Mouse (Mus musculus): ENCODE data around the gene B4galt2. TPM values are rescaled to one million over a fixed set of nuclear protein-coding genes. Genes with fewer than 3 reads are reported as not detected.
A peak's percentile ranks its signal among the peaks of the same experiment; 100 is the strongest.

The B4galt2 gene
- total and polyA plus RNA-seq, 3 experiments: 0.08 to 0.19 TPM; not detected in 1

DNA sequence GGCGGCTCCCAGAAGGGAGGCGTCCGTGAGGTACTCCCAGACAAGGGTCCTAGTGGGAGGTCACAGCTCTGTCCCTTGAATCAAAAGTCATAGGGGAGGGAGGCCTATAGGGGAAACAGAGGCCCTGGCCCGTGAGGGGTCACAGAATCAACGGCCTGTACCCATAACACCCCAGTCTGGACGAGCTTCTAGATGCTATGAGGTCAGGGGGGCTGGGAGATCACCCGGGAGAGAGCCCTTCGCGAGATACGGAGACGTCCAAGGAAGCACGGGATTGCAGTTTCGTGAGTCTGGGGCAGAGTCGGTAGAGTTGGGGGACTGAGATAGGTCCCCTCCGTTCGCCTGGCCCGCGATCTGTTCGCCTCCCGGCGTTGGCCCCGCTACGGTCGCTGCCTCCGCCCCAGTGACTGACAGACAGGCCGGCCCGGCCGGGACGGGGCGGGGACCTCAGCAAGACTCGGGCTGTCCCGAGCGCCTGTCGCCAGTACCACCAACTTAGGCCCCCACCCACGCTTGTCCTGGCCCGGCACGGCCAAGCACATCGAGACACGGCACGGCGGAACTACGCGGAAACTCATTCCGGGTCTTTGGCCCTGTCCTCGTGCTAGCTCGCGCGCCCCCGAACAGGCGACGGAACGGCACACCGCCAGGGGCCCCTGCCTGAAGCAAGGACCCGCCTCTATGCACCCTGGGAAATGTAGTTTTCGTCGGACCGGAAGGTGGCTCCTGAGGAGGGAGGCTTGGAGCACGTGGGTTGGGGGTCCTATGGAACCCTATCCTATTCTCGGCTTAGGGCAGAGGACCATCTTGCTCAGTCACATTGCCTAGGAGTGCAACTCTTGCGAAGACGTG, 31.5 kb upstream of the B4galt2 start, which contains the start of gene Ipo13:
TSS of gene Ipo13 (minus strand) at position 409 of the 852 bp plus-strand sequence.
- H3K4me1 ChIP-seq (ENCODE audit: control insufficient read depth in 1 of 2, insufficient read depth in 2 of 2, low read length in 2 of 2): peaks cover 13 to 33% of the 10 kb centered on the region in 2 experiments
- H3K27ac ChIP-seq (ENCODE audit: control insufficient read depth, low read depth, low read length): peak within 1 kb of the TSS; percentile 80
- H3K36me3 ChIP-seq (ENCODE audit: control insufficient read depth in 1 of 2, insufficient read depth in 2 of 2, low read length in 2 of 2): peaks cover 0 to 34% of the 10 kb centered on the region in 2 experiments; a peak in 2 of 4 replicates
- no peaks in the 10 kb centered on the region for H3K9me3 ChIP-seq (replicated peaks; ENCODE audit: insufficient read depth, low read length)
- no peak for TF ChIP-seq JUND (IDR thresholded peaks at IDR 0.05; ENCODE audit: low read depth, low read length)
- peak; percentile 99 for TF ChIP-seq MAX (IDR thresholded peaks at IDR 0.05; ENCODE audit: low read length)
- no peak for TF ChIP-seq RAD21 (IDR thresholded peaks at IDR 0.05; ENCODE audit: low read depth, low read length)
- TF ChIP-seq ELF1 (IDR thresholded peaks at IDR 0.05; ENCODE audit: low read depth, low read length): peak; percentile 83
- TF ChIP-seq USF1 (IDR thresholded peaks at IDR 0.05; ENCODE audit: low read depth, low read length): peak; percentile 85
- TF ChIP-seq ZC3H11A (IDR thresholded peaks at IDR 0.05; ENCODE audit: low read depth, low read length): no peak
- TF ChIP-seq SIN3A (IDR thresholded peaks at IDR 0.05; ENCODE audit: low read length): peak; percentile 97; the same call in 1 of the 2 replicates
- peak; percentile 81 for TF ChIP-seq MAZ (IDR thresholded peaks at IDR 0.05; ENCODE audit: low read depth, low read length)
- TF ChIP-seq HCFC1 (IDR thresholded peaks at IDR 0.05; ENCODE audit: low read depth, low read length): peak; percentile 99
- TF ChIP-seq NELFE (IDR thresholded peaks at IDR 0.05; ENCODE audit: low read depth, low read length): peak; percentile 69
- TF ChIP-seq POLR2A (IDR thresholded peaks at IDR 0.05; ENCODE audit: control insufficient read depth in 1 of 2, insufficient read depth in 1 of 2, low read depth in 1 of 2, low read length in 2 of 2, poor library complexity in 1 of 2): peak; percentile 26 to 79; a peak in 3 of 4 replicates
- TF ChIP-seq ZMIZ1 (IDR thresholded peaks at IDR 0.05; ENCODE audit: low read depth, low read length): peak; percentile 76
- TF ChIP-seq MYC (IDR thresholded peaks at IDR 0.05; ENCODE audit: low read depth, low read length): peak; percentile 99
- peak; percentile 5; the same call in 1 of the 2 replicates for TF ChIP-seq SMC3 (IDR thresholded peaks at IDR 0.05; ENCODE audit: low read depth, low read length)
- TF ChIP-seq POLR2AphosphoS2 (IDR thresholded peaks at IDR 0.05; ENCODE audit: low read length): peak; percentile 86
- no peak for TF ChIP-seq UBTF (IDR thresholded peaks at IDR 0.05; ENCODE audit: borderline replicate concordance, insufficient read depth, low read depth, low read length)
- no peak for TF ChIP-seq MAFK (IDR thresholded peaks at IDR 0.05; ENCODE audit: borderline replicate concordance, low read depth, low read length)
- no peak for TF ChIP-seq POLR2AphosphoS5 (IDR thresholded peaks at IDR 0.05; ENCODE audit: borderline replicate concordance, low read depth, low read length)
- peak; percentile 99 for TF ChIP-seq MXI1 (IDR thresholded peaks at IDR 0.05; ENCODE audit: low read depth, low read length)
- TF ChIP-seq MEF2A (IDR thresholded peaks at IDR 0.05; ENCODE audit: extremely low read depth, insufficient replicate concordance, low read depth, low read length, poor library complexity, severe bottlenecking): no peak
- TF ChIP-seq BHLHE40 (IDR thresholded peaks at IDR 0.05; ENCODE audit: borderline replicate concordance, low read depth, low read length): no peak; the same call in 1 of the 2 replicates
- TF ChIP-seq ZKSCAN1 (IDR thresholded peaks at IDR 0.05; ENCODE audit: low read depth, low read length): no peak
- 0 out of 2 replicates have a peak, but pooled peaks have one; percentile 31 for TF ChIP-seq ETS1 (IDR thresholded peaks at IDR 0.05; ENCODE audit: low read depth, low read length)
- peak; percentile 48 for TF ChIP-seq TBP (IDR thresholded peaks at IDR 0.05; ENCODE audit: low read depth, low read length)
- TF ChIP-seq EP300 (IDR thresholded peaks at IDR 0.05; ENCODE audit: low read depth in 1 of 2, low read length in 2 of 2): no peak; a peak in 1 of 4 replicates
- TF ChIP-seq RCOR1 (IDR thresholded peaks at IDR 0.05; ENCODE audit: low read depth, low read length): no peak
- TF ChIP-seq NRF1 (IDR thresholded peaks at IDR 0.05; ENCODE audit: insufficient read depth, low read depth, low read length, poor library complexity, severe bottlenecking): no peak
- TF ChIP-seq CTCF (IDR thresholded peaks at IDR 0.05 in 2 of 3, conservative IDR thresholded peaks at IDR 0.05 in 1 of 3; ENCODE audit: control insufficient read depth in 1 of 3, insufficient read depth in 1 of 3, low read depth in 2 of 3, low read length in 3 of 3, poor library complexity in 1 of 3, severe bottlenecking in 1 of 3): peak in 1 of 3 experiments; percentile 8; a peak in 1 of 6 replicates
- TF ChIP-seq CHD2 (IDR thresholded peaks at IDR 0.05; ENCODE audit: low read length): no peak
- peak; percentile 33 for TF ChIP-seq TCF12 (IDR thresholded peaks at IDR 0.05; ENCODE audit: low read depth, low read length)
- no peak for TF ChIP-seq USF2 (IDR thresholded peaks at IDR 0.05; ENCODE audit: borderline replicate concordance in 1 of 2, insufficient read depth in 1 of 2, low read depth in 1 of 2, low read length in 2 of 2)
- no peak for TF ChIP-seq GATA1 (IDR thresholded peaks at IDR 0.05; ENCODE audit: low read depth, low read length)
- TF ChIP-seq TAL1 (IDR thresholded peaks at IDR 0.05; ENCODE audit: low read length): no peak
- TF ChIP-seq GABPA (IDR thresholded peaks at IDR 0.05; ENCODE audit: low read depth, low read length): no peak
- peak; percentile 91 for TF ChIP-seq KAT2A (conservative IDR thresholded peaks at IDR 0.05; ENCODE audit: low read depth, low read length)
- H3K79me2 ChIP-seq (ENCODE audit: control insufficient read depth, insufficient read depth, low read length, poor library complexity): peaks cover 39% of the 10 kb centered on the region
- H3K9ac ChIP-seq (ENCODE audit: control insufficient read depth, low read depth, low read length, poor library complexity, severe bottlenecking): peak within 1 kb of the TSS; percentile 75
- H3K27me3 ChIP-seq (ENCODE audit: control insufficient read depth in 1 of 2, insufficient read depth in 2 of 2, low read length in 2 of 2): no peaks in the 10 kb centered on the region
- H3K4me3 ChIP-seq (ENCODE audit: control insufficient read depth in 1 of 2, insufficient read depth in 1 of 2, low read depth in 2 of 2, low read length in 2 of 2): peak within 1 kb of the TSS; percentile 90 to 96
- DNase-seq (ENCODE audit: low read depth, low spot score): peak; percentile 97
